ENCODE assay signal across 8 mouse cellular contexts in genomic region chr5:140208743-140209409, GRCm38 (mm10).
DNase-seq lines count a peak whose midpoint lies in the region; ATAC-seq and TF ChIP-seq lines count a peak whose summit lies in the region.

No protein-coding gene starts in this region.

- H3K27ac ChIP-seq in lung, postnatal 0 days (ENCODE audit: low read length) = 0 out of 2 replicates have a peak overlapping the region, but pooled peaks have one; percentile 11

- TF ChIP-seq CTCF in lung, postnatal 0 days (IDR thresholded peaks at IDR 0.05) = peak; percentile 39

- WGBS in large intestine, adult 2 months = 13% methylated on average over 19 of the region's 19 CpGs
- WGBS in lung, postnatal 0 days = 13% methylated on average over 19 of the region's 19 CpGs

- DNase-seq in right cerebral cortex, adult 18-20 months = peak; percentile 49
- no peak for DNase-seq in right cerebral cortex, postnatal 4 days
- peak; percentile 50 for DNase-seq in heart, postnatal 25 days (ENCODE audit: low spot score)
- peak; percentile 60 for DNase-seq in large intestine, adult 2 months (ENCODE audit: low read depth, low spot score)
- peak; percentile 76 for DNase-seq in lung, postnatal 0 days (ENCODE audit: low spot score)
- peak; percentile 22 for DNase-seq in retina, adult 2 months (ENCODE audit: low read depth, low spot score)

- no peak overlapping the region for H3K4me3 ChIP-seq in lung, postnatal 0 days (ENCODE audit: low read depth, low read length)

- H3K9me3 ChIP-seq in lung, postnatal 0 days (ENCODE audit: low read length) = no peaks in the 10 kb centered on the region

- H3K4me2 ChIP-seq in lung, postnatal 0 days (replicated peaks; ENCODE audit: low read depth, low read length) = no peak overlapping the region

- no peak overlapping the region for H3K9ac ChIP-seq in lung, postnatal 0 days (replicated peaks; ENCODE audit: low read depth)

- H3K36me3 ChIP-seq in lung, postnatal 0 days (ENCODE audit: insufficient read depth, low read length) = no peaks in the 10 kb centered on the region

- peaks cover 19% of the 10 kb centered on the region for H3K4me1 ChIP-seq in lung, postnatal 0 days (ENCODE audit: insufficient read depth, low read depth, low read length)

- ATAC-seq in erythroid progenitor cell, adult 5-6 weeks (replicated peaks; ENCODE audit: low FRiP score, poor library complexity, severe bottlenecking) = peak; percentile 87
- peak; percentile 83 for ATAC-seq in lung, postnatal 0 days
- no peak for ATAC-seq in monocyte, adult 5-6 weeks (replicated peaks; ENCODE audit: insufficient number of reproducible peaks, low FRiP score, low TSS enrichment, poor library complexity, severe bottlenecking)

- intact Hi-C loops in heart, postnatal 25 days (cut with DNase I) = no loop called here

- H3K27me3 ChIP-seq in lung, postnatal 0 days (replicated peaks; ENCODE audit: insufficient read depth, low read length) = no peaks in the 10 kb centered on the region

- 0 out of 2 replicates have a peak, but pooled peaks have one; percentile 42 for TF ChIP-seq EP300 in lung, postnatal 0 days (IDR thresholded peaks at IDR 0.05)
